Mouse (Mus musculus) brain, embryonic 14.5 days (tissue): ENCODE results near the gene Dnttip2.

ENCODE experiments used
- CTCF ChIP-seq: fragments of 200-500 bp; IDR thresholded peaks from 2 replicates; pipeline ENCODE4 v1.5.1; 2012; ENCODE audit warnings: inconsistent platforms, mild to moderate bottlenecking, moderate library complexity, borderline replicate concordance; ENCODE audit not compliant: insufficient read depth, insufficient read length; ENCODE audit errors: extremely low read depth
- POLR2A ChIP-seq: fragments of 200-500 bp; IDR thresholded peaks from 2 replicates; pipeline ENCODE4 v1.6.1; 2012; ENCODE audit warnings: mild to moderate bottlenecking, inconsistent platforms, borderline replicate concordance; ENCODE audit not compliant: poor library complexity, insufficient read depth, insufficient read length, severe bottlenecking; ENCODE audit errors: extremely low read depth

- no peak for TF ChIP-seq POLR2A
- no peak for TF ChIP-seq CTCF
Measured at GRCm38 (mm10) chr3:122244759-122245158, 29.4 kb upstream of the Dnttip2 start.
